Mouse (Mus musculus): Measurements from ENCODE around the gene Tuba1a. TPM values are rescaled to one million over a fixed set of nuclear protein-coding genes. Genes with fewer than 3 reads are reported as not detected.
"Not testable (repeated sequence)": the region's sequence is repeated elsewhere in the genome, so short reads cannot be mapped to it uniquely, and the experiment has no call there.

Gene Tuba1a
- polyA plus RNA-seq, 1 experiment from 2014 or later = 14,496 TPM

DNA sequence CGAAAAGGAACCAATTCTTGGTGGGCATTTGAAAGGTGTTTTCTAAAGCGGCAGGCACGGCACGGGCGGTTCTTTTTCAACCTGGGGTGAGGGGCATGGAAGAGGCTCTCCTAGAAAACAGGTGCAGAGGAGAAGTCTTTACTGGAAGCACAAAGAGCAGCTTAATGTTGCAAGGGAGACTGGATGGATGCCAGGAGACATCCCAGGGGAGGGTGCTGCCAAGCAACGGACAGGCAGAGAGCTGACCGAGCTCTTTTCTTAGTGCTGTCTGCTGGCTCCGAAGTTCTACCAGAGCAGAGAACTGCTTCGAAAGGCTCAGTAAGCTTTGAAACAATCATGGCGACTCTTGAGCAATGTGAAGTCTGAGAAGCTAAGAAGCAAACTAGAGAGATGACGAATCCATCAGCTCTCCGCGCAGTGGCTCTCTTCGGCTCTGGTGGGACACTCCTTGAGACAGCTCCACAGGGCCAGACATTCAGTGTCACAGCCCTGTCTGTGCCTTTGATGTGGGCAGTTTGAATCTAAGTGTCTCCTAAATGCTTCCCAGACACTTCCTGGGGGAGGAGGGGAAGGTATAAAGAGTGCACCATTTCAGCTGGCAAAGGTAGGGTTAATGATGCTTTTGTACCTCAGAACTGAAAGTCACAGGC, 24.4 kb upstream of the Tuba1a start:
- Histone ChIP-seq H3K4me1 (ENCODE audit: control insufficient read depth, insufficient read depth, low read length) (peaks cover 36% of the 10 kb centered on the region), H3K27me3 (ENCODE audit: control insufficient read depth, insufficient read depth, low read length) (no peaks in the 10 kb centered on the region), H3K9me3 (ENCODE audit: control insufficient read depth, low read length) (no peaks in the 10 kb centered on the region), H3K9ac (replicated peaks; ENCODE audit: low read depth, low read length) (peak overlapping the region; percentile 42), H3K4me2 (ENCODE audit: low read depth, low read length) (peak overlapping the region; percentile 45), H3K4me3 (ENCODE audit: low read depth, low read length) (peak overlapping the region; percentile 12; the same call in 1 of the 2 replicates), H3K36me3 (ENCODE audit: control insufficient read depth, insufficient read depth, low read length) (no peaks in the 10 kb centered on the region), H3K27ac (ENCODE audit: low read depth, low read length) (peak overlapping the region; percentile 89)
- peak; percentile 76 for ATAC-seq (ENCODE audit: low read depth)
- WGBS = 30% methylated on average over 14 of the region's 14 CpGs

DNA sequence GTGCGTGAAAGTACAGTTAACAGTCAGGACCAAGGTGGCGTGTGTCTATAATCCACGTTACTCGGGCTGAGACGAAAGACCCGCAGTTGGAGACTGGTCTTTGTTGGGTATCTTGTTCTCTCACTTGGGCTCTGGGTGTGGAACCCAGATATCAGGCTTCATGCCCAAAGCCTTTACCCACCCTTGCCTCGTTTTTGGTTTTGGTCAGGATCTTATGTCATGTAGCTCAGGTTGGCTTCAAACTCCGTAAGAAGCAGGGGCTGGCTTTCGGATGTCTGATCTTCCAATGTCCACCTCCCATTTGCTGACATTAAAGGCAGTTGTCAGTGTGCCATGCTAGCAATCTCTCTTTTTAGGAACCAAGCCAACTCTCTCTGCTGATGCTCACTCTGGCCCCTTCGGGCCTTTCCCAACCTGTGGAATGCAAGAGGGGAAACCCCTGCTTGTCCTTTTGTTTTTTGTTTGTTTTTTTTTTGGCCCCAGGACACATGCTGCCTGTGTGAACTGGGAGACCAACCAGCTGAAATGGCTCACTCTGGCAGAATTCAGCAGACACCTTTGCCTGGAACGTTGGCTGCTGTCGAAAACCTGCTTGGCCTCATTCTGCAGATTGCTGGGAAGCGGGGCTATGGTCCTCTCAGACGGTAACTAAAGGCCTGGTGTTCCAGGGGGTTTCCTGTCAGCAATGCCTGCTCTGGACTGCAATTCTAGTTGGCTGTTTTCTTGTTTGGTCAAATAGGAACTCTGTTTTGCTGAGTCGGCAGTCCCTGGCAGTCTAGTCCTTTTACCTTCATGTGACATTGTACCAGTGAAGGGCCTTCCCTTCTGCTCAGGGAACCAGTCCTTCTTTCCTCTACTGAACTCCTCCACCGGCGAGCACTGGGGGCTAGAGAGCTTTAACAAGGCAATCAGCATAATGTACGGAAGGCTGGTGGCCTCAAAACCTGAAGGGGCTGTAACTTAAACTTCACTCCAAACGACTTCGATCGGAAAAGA, 23.6 kb upstream of the Tuba1a start:
- H3K27me3 ChIP-seq (ENCODE audit: control insufficient read depth, insufficient read depth, low read length) = no peaks in the 10 kb centered on the region
- ATAC-seq (ENCODE audit: low read depth) = no peak
- H3K27ac ChIP-seq (ENCODE audit: low read depth, low read length) = peak overlapping the region; percentile 89
- no peaks in the 10 kb centered on the region for H3K36me3 ChIP-seq (ENCODE audit: control insufficient read depth, insufficient read depth, low read length)
- no peak overlapping the region for H3K4me3 ChIP-seq (ENCODE audit: low read depth, low read length)
- WGBS = 57% methylated on average over 21 of the region's 21 CpGs
- H3K4me1 ChIP-seq (ENCODE audit: control insufficient read depth, insufficient read depth, low read length) = peaks cover 37% of the 10 kb centered on the region
- peak overlapping the region; percentile 45 for H3K4me2 ChIP-seq (ENCODE audit: low read depth, low read length)
- H3K9ac ChIP-seq (replicated peaks; ENCODE audit: low read depth, low read length) = peak overlapping the region; percentile 42; the same call in 1 of the 2 replicates
- no peaks in the 10 kb centered on the region for H3K9me3 ChIP-seq (ENCODE audit: control insufficient read depth, low read length)

DNA sequence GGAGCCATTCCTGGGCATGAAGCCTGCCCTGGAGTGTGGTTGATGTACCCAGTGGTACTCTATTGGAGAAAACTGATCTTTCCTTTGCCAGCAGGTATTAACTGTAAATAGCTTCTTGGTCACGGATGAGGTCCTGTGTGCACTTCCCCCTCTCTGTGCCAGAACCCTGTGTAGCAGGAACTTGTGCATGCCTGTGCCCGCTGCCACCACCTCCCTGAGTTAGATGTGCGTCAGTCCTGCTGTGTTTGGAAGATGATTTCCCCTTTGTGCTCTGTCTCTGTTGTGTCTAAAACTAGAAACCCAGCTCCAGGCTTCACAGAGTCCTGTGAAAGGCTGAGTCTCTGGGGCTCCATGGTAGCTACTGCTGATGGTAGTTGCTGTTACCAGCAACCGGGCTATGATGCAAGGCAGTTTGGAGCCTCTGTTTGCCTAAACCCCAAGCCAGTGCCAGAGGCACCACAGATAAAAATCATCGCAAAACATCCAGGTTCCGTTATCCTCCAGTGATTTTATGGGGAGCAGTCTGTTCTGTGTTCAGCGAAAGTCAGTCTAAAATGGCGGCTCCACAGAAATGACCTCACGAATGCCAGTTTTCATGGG, 19.6 kb upstream of the Tuba1a start:
- Histone ChIP-seq H3K36me3 (ENCODE audit: control insufficient read depth, insufficient read depth, low read length) (no peaks in the 10 kb centered on the region), H3K4me2 (ENCODE audit: low read depth, low read length) (no peak overlapping the region; the same call in 1 of the 2 replicates), H3K9me3 (ENCODE audit: control insufficient read depth, low read length) (no peaks in the 10 kb centered on the region), H3K4me3 (ENCODE audit: low read depth, low read length) (no peak overlapping the region), H3K4me1 (ENCODE audit: control insufficient read depth, insufficient read depth, low read length) (peaks cover 58% of the 10 kb centered on the region), H3K27ac (ENCODE audit: low read depth, low read length) (peak overlapping the region; percentile 95), H3K9ac (replicated peaks; ENCODE audit: low read depth, low read length) (0 out of 2 replicates have a peak overlapping the region, but pooled peaks have one; percentile 8), H3K27me3 (ENCODE audit: control insufficient read depth, insufficient read depth, low read length) (no peaks in the 10 kb centered on the region)
- ATAC-seq (ENCODE audit: low read depth) = no peak
- WGBS = 55% methylated on average over 9 of the region's 9 CpGs

DNA sequence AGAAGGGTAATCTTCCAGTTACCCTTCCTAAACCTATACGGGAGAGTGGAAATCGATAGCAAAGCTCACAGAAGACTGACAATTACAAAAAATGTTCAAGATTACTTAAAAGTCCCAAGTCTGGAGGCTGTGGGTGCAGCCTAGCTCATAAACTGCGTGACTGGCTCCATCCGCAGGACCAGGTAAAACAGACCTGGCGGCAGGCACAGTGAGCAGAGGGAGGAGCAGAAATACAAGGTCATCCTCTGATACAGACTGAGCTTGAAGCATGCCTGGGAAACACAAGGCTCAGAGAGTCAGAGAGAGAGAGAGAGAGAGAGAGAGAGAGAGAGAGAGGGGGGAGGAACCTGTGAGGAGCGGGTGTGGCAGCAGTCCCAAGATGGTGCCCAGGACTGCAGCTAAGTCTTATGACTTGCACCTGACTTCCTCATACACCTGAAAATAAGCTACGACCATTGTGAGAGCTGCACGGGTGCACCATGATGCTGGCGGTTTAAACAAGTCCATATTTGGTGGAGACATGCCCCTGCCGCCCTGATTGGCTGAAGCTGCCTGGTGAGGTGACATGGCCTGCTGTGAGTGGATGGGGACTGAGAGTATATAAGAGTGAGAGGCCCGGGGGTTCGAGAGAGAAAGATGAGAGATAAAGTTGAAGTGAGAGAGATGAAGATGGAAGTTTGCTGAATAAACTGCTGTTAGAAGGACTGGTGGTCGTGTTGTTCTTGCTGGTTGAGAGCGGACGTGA, 18.2 kb upstream of the Tuba1a start:
- peaks cover 44% of the 10 kb centered on the region for H3K4me1 ChIP-seq (ENCODE audit: control insufficient read depth, insufficient read depth, low read length)
- not testable (repeated sequence) for ATAC-seq (ENCODE audit: low read depth); H3K27me3 ChIP-seq (ENCODE audit: control insufficient read depth, insufficient read depth, low read length); H3K36me3 ChIP-seq (ENCODE audit: control insufficient read depth, insufficient read depth, low read length); H3K9me3 ChIP-seq (ENCODE audit: control insufficient read depth, low read length); H3K4me3 ChIP-seq (ENCODE audit: low read depth, low read length)
- H3K9ac ChIP-seq (replicated peaks; ENCODE audit: low read depth, low read length) = peak overlapping the region; percentile 52
- peak overlapping the region; percentile 95 for H3K27ac ChIP-seq (ENCODE audit: low read depth, low read length)
- H3K4me2 ChIP-seq (ENCODE audit: low read depth, low read length) = peak overlapping the region; percentile 41
- WGBS = 50% methylated on average over 15 of the region's 15 CpGs

DNA sequence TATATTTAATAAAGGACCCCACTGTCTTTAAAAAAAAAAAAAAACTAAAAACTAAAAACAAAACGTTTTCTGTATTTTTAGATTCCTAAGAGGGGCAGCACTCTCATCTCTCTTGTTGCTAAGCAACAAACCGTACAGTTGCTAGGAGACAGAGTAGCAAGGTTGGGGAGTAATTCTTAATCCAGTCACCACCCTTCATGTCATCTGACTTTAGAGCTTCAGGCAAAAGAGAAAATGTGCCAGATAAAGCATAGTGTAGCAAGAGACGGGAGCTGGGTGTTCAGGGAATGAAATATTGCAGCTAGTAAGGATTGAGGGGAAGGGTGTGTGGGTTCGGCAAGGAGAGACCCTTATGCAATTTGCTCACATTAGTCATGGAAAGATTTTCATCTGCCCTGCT, 17.6 kb upstream of the Tuba1a start:
- Histone ChIP-seq H3K27me3 (ENCODE audit: control insufficient read depth, insufficient read depth, low read length) (no peaks in the 10 kb centered on the region), H3K36me3 (ENCODE audit: control insufficient read depth, insufficient read depth, low read length) (no peaks in the 10 kb centered on the region), H3K9me3 (ENCODE audit: control insufficient read depth, low read length) (no peaks in the 10 kb centered on the region), H3K27ac (ENCODE audit: low read depth, low read length) (peak overlapping the region; percentile 95), H3K9ac (replicated peaks; ENCODE audit: low read depth, low read length) (peak overlapping the region; percentile 52), H3K4me1 (ENCODE audit: control insufficient read depth, insufficient read depth, low read length) (peaks cover 42% of the 10 kb centered on the region), H3K4me2 (ENCODE audit: low read depth, low read length) (peak overlapping the region; percentile 41), H3K4me3 (ENCODE audit: low read depth, low read length) (no peak overlapping the region; the same call in 1 of the 2 replicates)
- ATAC-seq (ENCODE audit: low read depth) = peak; percentile 59
- 10% methylated on average over 4 of the region's 4 CpGs for WGBS

DNA sequence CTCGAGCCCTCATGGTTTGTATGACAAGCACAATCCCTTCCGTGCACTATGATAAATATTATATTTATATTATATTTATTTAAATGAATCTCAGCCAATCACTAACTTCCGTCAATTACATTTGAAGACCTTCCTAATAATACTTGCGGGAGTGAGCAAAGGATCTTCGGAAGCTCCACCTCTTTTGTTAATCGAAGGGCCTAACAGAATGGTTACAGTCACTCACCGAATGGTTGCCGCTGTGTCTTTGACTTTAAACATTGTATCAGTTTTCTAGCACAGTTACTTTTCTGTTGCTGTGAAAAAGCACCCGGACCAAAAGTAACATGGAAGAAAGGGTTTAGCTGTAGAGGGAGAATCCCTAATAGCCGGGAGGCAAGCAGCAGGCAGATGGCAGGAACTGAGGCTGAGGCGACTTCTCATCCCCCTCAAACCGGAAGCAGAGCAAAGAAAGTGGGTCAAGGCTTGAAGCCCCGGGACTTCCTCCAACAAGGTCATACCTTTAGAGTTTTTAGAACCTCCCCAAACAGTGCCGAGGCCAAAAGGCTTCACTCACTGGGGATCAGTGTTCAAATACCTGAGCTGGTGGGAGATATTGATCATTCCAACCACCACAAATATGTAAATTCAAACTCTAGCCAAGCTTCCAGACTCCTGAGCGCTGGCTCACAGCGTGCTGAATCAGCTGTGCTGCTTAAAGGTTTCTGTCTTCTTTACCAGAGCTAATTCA, 16.0 kb upstream of the Tuba1a start:
- Histone ChIP-seq H3K4me3 (ENCODE audit: low read depth, low read length) (no peak overlapping the region), H3K27ac (ENCODE audit: low read depth, low read length) (peak overlapping the region; percentile 95), H3K27me3 (ENCODE audit: control insufficient read depth, insufficient read depth, low read length) (no peaks in the 10 kb centered on the region), H3K9ac (replicated peaks; ENCODE audit: low read depth, low read length) (peak overlapping the region; percentile 33), H3K4me2 (ENCODE audit: low read depth, low read length) (peak overlapping the region; percentile 29), H3K9me3 (ENCODE audit: control insufficient read depth, low read length) (no peaks in the 10 kb centered on the region), H3K4me1 (ENCODE audit: control insufficient read depth, insufficient read depth, low read length) (peaks cover 42% of the 10 kb centered on the region), H3K36me3 (ENCODE audit: control insufficient read depth, insufficient read depth, low read length) (no peaks in the 10 kb centered on the region)
- 5% methylated on average over 16 of the region's 16 CpGs for WGBS
- ATAC-seq (ENCODE audit: low read depth) = no peak

DNA sequence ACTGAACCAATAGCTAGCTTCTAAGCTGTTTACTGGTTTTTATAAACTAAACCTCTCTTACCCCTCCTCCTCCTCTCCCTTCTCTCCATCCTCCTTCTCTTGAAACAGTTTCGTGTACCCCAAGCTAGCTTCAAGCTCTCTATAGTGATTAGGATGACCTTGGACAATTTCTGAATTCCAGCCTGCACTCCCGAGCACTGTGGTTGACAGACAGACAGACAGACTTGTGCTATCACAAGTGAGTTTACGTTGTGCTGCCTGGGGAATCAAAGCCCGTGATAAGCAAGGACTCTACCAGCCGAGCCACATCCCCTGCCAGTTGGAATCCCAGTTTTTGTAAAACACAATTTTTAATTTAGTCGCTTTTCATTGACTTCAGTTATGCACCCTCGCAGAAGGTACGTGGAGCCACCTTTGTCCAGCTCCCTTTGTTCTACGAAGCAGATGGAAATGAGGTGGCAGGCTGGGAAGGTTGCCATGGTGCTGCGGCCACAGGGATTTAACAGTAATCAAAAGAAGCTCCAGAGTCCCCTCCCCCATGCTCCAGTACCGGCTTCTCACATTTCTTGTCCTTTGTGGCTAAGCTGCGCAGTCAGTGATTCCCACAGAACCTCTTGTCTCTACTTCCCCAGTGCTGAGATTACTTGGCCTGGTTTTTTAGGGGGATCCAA, 15.3 kb upstream of the Tuba1a start:
- peaks cover 42% of the 10 kb centered on the region for H3K4me1 ChIP-seq (ENCODE audit: control insufficient read depth, insufficient read depth, low read length)
- ATAC-seq (ENCODE audit: low read depth) = peak; percentile 73

More for the DNA sequence above, 15.3 kb upstream of the Tuba1a start:
- Histone ChIP-seq H3K36me3 (ENCODE audit: control insufficient read depth, insufficient read depth, low read length) (no peaks in the 10 kb centered on the region), H3K27me3 (ENCODE audit: control insufficient read depth, insufficient read depth, low read length) (no peaks in the 10 kb centered on the region), H3K4me3 (ENCODE audit: low read depth, low read length) (no peak overlapping the region), H3K4me2 (ENCODE audit: low read depth, low read length) (peak overlapping the region; percentile 29), H3K9me3 (ENCODE audit: control insufficient read depth, low read length) (no peaks in the 10 kb centered on the region), H3K27ac (ENCODE audit: low read depth, low read length) (peak overlapping the region; percentile 95), H3K9ac (replicated peaks; ENCODE audit: low read depth, low read length) (peak overlapping the region; percentile 33)
- 4% methylated on average over 12 of the region's 12 CpGs for WGBS
